Mouse (Mus musculus) heart, postnatal 14 days (tissue): ENCODE measurements around the gene Gm43191. TPM values are rescaled to one million over a fixed set of nuclear protein-coding genes. Genes with fewer than 3 reads are reported as not detected.

Experiments used
- DNase-seq, 2 experiments: peaks; one replicate each; pipeline ENCODE4 v3.0.0; 2021 to 2022
- intact Hi-C: fragments of 180-260 bp; cut with DNase I; formaldehyde crosslinking; loops from one replicate; pipeline ENCODE4 v1.15.1; 2025
- long read RNA-seq, 2 experiments: library from polyadenylated mRNA; stranded (forward); transcript quantifications; one replicate each; pipeline ENCODE4 v2.0.0; 2021
- total RNA-seq, 2 experiments: library from RNA; stranded (reverse); gene quantifications; 2 replicates each; pipeline ENCODE4 v1.2.3; 2021

Gene Gm43191
- 1 to 10 TPM in 1 of 2 experiments, not detected in 1; 1.0 TPM for total RNA-seq
- long read RNA-seq, experiment 1, result 0 reads
- long read RNA-seq, experiment 2, result 0 reads

DNA sequence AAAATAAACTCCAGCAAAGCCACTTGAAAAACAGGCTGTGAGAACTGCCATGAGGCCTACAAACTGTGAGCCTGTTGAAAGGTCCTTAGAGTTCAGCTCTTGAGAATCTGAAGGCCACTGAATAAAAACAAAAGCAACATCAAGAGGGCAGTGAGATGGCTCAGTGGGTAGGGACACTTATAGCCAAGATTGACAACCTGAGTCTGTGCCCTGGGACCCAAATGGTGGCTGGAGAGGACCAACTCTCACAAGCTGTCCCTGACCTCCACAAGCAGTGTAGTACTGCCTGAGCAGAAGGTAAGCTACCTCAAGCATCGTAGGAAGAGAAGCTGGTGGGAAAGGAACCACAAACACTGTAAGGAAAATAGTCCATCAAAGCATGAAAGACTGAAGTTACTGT is at the start of gene Gm43191:
Gm43191 (minus strand) TSS at position 101 of the 400 bp plus-strand sequence.
- intact Hi-C loops, result no loop called here

DNA sequence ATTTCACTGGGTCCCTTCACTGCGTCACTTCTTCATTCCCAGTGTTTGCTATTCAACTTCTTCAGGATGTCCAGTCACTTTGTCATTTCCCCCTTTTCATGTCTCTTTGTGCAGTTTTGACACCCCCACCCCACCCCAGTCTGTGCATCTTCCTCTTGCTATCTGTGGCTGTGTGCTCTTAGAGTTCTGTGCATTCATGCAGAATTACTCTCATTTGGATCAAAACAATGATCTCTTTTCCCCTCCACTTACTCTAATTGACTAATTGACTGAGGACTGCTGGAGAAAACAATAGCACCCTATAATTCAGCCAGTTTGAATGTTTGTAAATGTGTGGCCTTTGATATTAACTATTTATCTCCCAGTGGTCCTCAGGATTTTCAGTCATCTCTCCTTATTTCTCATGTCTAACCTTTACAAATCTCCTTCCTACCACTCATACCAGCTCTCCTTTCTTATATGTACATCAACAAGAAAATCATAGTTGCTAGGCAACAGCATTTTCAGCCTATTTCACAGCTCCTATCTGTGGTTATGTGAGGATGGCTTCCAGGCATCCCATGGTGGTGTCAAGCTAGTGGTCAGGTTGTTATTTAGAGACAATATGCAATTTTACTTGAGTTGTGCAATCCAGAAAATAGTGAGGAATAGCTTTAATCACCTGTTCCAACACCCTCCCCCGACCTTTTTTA is 48.6 kb upstream of the Gm43191 start:
- DNase-seq, result no peak
- intact Hi-C loops, result no loop called here

More for the DNA sequence above, at the start of gene Gm43191:
- no peak for DNase-seq

DNA sequence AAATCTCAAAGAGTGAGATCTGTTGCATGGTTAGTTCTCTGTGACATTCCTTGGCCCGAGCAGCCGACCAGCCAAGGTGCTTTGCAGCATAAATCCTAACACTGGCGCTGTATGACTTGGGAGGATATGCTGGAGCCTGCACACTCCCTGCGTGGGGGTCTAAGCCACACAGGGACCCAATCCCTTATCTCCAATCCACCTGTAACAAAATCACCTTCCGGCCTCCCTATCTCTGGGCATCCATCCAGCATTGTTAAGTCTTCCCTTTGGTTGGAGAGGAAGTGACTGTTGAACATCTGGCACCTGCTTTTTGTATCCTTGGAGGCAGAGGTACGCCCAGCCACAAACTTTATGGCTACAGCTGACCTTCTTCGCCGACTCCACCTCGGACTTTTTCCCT is 45.7 kb upstream of the Gm43191 start:
- intact Hi-C loops, result no loop called here
- peak; percentile 36 to 39 for DNase-seq

DNA sequence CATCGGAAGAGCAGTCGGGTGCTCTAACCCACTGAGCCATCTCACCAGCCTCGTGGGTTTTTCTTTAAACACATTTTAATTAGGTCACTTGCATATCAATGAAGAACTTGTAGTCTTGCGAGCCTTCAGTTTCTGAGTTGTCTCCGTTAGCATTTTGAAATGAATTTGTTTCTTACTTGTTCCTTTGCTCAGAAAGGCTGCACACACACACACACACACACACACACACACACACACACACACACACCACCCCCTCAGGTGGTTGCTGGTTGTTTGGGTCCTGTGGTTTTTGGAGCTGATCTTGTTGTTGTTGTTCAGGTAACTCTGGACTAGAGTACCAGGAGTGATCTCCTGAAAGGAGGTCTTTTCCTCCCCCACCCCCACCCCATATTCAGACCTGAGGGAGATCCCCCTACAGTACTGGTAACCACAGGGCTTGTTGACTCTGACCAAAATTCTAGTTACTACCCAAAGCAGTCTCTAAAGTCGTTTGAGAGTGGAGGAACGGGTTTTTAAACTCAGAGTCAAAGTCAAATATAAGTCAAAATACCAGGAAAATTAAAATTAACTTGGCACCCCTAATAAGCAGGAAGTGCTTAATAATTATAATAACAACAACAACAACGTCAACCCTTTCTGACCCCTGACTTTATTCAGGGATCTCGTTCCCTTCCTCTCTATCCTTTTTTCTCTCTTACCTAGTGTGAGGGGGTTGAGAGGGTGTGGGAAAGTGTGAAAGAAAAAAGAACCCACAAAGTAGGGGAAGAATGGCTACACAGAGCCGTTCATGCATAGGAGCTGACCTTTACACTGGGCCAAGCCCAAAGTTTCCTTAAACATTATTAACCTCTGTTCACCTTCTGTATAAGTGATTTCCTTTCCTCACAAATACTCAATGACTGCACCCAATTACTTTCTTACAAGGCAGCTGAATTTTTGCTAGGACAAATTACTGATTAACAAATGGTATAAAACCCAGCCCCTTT is 42.7 kb upstream of the Gm43191 start:
- no peak for DNase-seq
- intact Hi-C loops, result no loop called here

DNA sequence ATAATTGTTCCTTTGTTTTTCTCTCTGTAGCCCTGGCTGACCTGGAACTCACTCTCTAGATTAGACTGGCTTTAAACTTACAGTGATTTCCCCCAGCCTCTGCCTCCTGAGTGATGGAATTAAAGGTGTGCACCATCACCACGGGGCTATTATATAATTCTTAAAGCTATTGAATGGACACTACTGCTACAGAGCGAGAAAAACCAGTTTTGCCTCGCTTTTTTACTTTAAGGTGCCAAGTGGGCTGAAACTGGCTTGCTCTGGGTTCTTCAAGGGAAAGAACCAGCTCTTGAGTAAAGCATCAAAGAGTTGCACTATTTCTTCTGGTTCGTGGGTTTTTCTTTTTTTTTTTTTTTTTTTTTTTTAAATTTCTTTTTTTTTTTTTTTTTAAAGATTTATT is 41.9 kb upstream of the Gm43191 start:
- no peak for DNase-seq

DNA sequence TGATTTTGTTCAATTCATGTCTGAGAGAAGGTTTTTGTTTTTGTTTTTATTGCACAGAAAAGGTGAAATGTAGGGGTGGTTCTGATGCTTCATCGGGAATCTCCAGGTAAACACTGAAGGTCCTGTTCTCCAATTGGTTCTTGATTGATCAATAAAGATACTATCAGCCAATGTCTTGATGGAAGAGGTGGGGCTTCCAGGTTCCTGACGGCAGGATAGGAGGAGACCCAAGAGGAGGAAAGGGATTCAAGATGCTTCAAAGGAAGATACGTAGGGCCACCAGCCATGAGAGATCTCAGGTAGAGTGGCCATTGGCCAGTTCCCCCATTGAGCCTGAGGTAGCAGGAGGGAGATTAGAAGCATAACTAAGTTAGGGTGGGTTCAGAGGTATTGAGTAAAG is 37.9 kb upstream of the Gm43191 start:
- DNase-seq, result no peak
- intact Hi-C loops, result no loop called here

More for the DNA sequence above, 41.9 kb upstream of the Gm43191 start:
- intact Hi-C loops, result no loop called here

DNA sequence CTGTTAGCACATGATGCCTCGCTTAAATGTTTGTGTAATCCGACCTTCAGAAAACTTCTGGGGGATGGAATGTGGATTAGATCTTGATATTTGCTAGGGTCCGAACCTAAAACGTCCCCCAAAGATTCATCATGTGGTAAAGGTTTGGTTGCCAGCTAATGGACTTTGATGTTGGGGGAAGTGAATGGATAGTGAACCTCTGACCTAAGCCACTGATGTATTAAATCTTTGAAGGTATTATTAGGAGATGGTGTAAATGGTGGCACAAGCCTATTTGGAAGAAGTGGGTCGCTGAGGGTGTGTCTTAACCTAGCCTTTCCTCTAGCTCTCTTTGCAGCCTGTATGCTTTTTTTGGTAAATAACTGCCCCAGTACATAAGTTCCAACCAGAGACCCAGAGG is 32.0 kb upstream of the Gm43191 start:
- no peak for DNase-seq
- intact Hi-C loops, result loop anchor here (5.0 kb wide), 1 partner anchor 51 kb away; the partner anchor contains the start of gene Mfsd14a

DNA sequence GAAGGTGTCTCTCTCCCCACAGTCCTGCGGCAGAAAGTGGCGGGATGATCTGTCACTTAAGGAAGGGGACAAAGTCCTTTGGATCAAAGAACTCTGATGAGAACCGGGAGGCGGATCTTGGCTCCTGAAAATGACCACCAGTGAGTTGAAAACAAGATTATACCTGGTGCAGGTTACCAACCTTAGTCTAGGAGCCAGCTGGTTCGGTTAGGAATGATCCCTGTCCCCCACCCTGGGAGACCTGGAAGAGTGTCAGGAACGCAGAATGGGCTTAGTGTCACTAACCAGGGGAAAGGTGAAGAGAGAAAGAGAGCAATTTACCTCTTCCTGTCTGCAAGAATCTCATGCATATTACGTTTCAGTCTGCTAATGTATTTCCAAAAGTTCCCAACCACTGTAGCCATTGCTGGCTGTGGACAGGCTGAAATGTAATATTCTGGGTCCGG is 31.4 kb upstream of the Gm43191 start, which contains the start of gene Slc35a3:
Slc35a3 (minus strand) TSS at position 396 of the 446 bp plus-strand sequence.
- no peak for DNase-seq

DNA sequence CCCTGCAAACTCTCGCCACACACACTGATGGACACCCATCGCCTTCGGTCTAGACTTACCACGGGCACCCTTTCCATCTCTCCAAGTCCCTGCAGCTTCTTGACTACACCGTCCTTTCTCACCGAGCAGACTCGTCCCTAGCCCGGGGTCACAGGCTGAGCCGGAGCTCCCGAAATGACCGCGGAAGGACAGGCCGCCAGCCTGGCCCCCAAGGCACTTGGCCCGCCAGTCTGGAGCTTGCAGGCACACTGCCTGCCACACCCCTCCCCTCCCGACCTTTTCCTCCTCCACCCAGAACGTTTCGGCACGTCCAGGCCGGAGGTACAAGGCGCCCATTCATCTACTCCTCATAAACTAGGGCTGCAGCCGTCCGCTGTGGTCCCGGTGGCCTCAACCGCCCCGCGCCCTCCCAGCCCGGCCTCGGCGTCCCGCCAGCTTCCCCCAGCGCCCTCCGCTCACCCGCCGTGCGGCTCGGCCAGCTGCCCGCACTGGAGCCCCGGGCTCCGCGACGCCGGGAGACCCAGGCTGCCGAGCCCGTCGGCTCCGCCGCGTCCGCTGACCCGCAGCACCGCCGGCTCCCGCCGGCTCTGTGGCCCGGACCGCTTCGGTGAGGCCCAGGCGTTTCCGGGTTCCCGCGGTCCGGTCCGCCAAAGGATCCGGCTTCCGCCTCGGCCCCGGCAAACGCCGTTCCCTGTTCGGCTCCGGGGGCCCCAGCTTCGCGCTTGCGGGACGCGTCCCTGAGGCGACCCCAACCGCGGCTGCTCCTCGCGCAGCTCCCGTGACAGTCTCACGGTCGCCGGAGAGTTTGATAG is 30.8 kb upstream of the Gm43191 start:
- peak; percentile 90 to 92 for DNase-seq
- intact Hi-C loops, result loop anchor here (5.0 kb wide), 1 partner anchor 50 kb away; the partner anchor contains the start of gene Mfsd14a

More for the DNA sequence above, 31.4 kb upstream of the Gm43191 start, which contains the start of gene Slc35a3:
- intact Hi-C loops, result loop anchor here (5.0 kb wide), 1 partner anchor 50 kb away; the partner anchor contains the start of gene Mfsd14a

DNA sequence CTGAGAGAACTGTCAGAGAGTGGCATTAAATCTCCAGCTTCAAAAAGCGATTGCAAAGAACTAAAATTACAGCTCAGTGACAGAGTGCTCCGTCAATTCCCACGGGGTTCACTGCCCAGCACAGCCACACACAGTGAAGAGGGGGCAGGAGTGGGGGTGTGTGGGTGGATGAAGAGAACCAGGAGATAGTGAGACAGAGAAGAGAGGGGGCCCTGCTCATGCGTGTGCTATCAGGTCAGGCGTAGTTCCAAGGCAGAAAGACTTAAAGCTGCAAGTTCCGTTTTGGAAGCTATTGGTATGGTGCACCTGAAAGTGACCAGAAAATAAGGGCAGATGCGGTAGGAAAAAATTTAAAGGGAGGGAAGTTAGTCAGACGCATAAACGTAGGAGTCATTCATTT is 29.9 kb upstream of the Gm43191 start:
- DNase-seq, result no peak
- intact Hi-C loops, result loop anchor here (5.0 kb wide), 1 partner anchor 49 kb away; the partner anchor contains the start of gene Mfsd14a

DNA sequence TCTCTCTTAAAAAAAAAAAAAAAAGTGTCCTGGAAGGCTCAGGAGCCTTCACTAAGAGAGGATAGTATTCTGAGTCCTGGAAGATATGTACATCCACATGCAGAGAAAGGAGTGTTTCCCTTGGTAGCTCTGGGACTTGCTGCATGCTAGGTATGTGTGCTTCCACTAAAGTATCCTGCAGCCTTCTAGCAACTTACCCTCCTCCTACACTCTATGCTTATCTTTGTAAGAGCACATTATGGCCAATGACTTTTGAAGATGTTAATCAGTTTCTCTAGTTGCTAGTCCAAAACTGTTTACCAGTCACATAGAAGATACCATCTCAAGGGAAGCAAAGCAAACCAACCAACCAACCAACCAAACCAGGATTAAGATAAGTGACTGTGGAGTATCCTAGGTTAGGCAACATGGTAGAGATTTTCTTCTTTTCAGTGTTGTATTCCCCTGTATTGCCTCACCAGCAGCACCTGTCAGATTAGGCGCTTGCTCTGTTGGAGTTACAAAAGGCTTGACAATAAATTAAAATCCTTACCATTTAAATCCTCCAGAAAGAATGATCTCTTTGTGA is 24.7 kb upstream of the Gm43191 start:
- intact Hi-C loops, result no loop called here
- DNase-seq, result no peak

DNA sequence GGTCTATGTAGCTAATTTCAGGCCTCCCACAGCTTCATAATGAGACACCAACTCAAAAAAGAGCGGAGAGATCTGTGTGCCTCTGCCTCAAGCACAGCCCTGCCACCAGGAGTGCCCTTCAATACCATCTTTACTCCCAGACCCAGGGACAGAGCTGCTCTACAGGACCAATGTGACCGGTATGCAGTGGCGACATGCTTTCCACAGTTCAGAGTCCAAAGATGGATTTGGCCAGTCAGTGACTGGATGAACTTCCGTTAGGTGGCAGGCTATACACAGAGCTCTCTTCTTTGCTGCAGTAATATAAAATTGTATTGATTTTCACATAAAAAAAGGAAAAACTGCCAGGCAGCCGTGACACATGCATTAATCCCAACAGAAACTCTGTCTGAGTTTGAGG is 22.8 kb upstream of the Gm43191 start:
- intact Hi-C loops, result no loop called here
- DNase-seq, result no peak

DNA sequence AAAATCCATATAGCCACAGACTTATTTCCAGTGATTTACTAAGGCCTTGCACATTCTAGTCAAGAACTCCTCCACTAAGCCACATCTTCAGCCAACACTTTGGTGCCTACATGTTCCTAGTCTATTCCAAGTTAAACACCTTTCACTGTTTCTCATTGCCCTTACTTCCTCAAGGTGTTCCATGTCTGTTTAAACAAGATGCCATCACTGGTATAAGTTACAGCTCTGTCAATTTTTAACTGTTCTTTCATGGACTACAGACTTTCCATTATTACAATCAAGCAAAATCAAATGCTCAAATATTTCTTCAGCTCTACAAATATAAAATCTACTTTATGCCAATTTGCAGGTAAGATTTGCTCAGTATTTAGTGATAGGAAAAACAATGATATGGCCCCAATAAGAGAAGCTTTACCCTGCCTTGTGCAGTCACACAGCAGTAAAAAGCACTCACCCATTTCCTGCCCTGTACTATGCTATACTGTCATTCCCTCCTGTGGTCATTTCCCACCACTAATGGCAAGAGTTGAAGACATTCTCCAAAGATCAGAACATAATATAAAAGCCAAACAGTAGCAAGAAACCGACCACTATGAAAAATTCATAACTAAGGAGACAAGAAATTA is 21.7 kb upstream of the Gm43191 start:
- DNase-seq, result no peak
- intact Hi-C loops, result no loop called here

DNA sequence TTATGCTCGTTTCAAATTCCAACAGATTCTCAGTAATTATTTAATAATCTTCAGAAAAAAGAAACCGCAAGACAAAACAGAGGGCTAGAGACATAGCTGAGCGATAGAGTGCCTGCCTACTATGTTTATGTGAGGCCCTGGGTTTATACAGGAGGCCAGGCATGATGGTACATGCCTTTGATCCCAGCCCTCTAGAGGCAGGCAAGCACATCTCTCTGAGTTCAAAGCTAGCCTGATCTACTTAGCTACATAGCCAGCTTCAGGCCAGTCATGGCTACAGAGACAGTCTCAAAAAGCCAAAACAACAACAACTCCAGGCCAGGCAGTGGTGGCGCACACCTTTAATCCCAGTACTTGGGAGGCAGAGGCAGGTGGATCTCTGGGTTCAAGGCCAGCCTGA is 20.5 kb upstream of the Gm43191 start:
- DNase-seq, result no peak
- intact Hi-C loops, result no loop called here

DNA sequence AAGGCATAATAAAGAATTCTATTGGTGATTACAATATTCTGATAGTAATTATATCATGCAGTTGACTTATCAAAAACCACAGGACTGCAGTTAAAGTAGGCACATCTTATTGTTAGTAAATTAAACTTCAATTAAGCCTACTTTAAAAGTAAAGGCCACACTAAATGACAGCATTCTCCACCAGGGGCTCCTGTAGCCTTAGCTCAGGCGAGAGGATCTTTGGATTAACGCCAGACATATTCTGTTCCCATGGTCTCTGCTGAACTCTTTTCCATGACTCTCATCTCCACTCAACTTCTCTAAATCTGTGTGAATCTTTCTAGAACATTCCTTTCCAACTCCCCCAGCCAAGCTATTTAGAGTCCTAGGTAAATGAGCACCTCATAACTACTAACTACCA is 17.7 kb upstream of the Gm43191 start:
- intact Hi-C loops, result loop anchor here (10.0 kb wide), 1 partner anchor 46 kb away; no protein-coding TSS in a partner anchor
- peak in 1 of 2 experiments; percentile 19 for DNase-seq

DNA sequence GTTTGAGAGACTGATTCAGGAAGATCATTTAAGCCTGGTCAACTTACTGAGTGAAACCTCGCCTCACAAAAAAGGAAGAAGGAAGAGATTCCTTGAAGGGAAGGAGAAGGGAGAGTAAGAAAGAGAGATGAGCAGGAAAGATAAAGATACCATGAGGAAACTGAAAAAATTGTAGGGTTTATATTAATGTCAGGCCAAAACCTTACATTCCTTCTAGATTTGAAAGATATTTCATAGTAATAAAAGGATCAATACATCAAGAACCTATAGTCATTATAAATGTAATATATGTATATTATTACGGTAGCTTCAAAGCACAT is 14.6 kb upstream of the Gm43191 start:
- no peak for DNase-seq
- intact Hi-C loops, result loop anchor here (10.0 kb wide), 1 partner anchor 49 kb away; no protein-coding TSS in a partner anchor

DNA sequence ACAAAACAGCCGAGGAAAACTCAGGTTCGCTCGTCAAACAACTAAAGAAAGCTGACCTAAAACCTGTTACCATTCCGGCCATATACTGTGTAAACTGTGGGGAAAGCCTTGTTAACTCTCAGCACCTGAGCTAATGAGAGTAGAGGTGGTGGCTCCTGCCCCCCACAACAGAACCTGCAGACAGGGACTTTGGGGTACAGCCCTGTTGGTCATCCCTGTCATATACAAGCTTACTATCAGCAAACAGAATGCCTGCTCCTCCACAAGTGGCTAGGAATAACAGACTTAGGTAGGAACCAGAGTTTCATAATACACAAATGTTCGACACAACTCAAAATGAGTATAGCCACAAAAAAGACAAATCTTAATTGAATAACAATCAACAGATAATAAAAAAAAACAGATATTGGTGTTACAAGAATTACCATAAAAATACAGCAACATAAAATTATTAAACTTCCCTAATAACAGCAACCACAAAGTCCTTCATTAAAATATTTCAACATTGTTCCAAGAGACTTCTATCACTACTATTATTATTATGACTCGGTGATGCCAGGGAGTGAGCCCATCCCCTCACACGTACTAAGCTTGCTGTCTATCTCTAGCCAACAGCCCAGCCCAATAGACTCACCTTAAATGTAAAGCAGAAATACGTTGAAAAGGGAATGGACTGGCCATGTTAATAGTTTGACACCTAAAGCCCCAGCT is 14.1 kb upstream of the Gm43191 start:
- no peak for DNase-seq
- intact Hi-C loops, result loop anchor here (10.0 kb wide), 1 partner anchor 50 kb away; no protein-coding TSS in a partner anchor

DNA sequence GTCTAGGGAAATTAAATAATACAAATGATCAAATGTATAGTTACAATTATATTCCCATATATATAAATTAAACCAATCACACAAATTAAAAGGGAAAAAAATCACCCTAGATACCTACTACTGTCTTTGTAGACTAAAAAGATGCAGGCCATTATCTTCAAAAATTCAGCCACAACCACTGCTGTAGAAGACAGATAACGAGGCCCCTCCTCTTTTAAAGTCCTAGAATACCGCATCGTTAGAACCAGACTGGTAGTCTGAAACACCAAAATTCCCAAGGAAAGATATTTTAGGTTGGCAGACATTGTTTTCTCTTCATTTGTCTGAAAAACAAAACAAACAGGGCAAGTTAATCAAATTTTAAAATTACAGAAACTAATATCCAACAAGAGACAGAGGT is 13.3 kb upstream of the Gm43191 start:
- intact Hi-C loops, result loop anchor here (10.0 kb wide), 1 partner anchor 50 kb away; no protein-coding TSS in a partner anchor
- no peak for DNase-seq
